Mouse (Mus musculus) stomach, embryonic 14.5 days (tissue): ENCODE measurements around the gene Uqcc2. TPM values are rescaled to one million over a fixed set of nuclear protein-coding genes. Genes with fewer than 3 reads are reported as not detected.

Experiments used
- ATAC-seq: fragments of 200-750 bp; cut with Nextera tagmentation; 2 replicates; pipeline ENCODE4 v1.8.0; 2017; ENCODE audit warnings: low read depth, moderate TSS enrichment; ENCODE audit not compliant: insufficient number of reproducible peaks, insufficient read depth, low FRiP score
- H3K27ac ChIP-seq: fragments of 300-500 bp; sonication (generic); 2 replicates; pipeline ENCODE4 v1.5.1; 2014; ENCODE audit warnings: mild to moderate bottlenecking, low read length, moderate library complexity, mixed read lengths
- H3K27me3 ChIP-seq: fragments of 300-500 bp; sonication (generic); 2 replicates; pipeline ENCODE4 v1.6.1; 2014; ENCODE audit warnings: low read length, control low read depth, mixed read lengths; ENCODE audit not compliant: control insufficient read depth, insufficient read depth
- H3K36me3 ChIP-seq: fragments of 300-500 bp; sonication (generic); 2 replicates; pipeline ENCODE4 v1.6.1; 2014; ENCODE audit warnings: mild to moderate bottlenecking, control low read depth, low read length, moderate library complexity, mixed read lengths; ENCODE audit not compliant: control insufficient read depth, insufficient read depth
- H3K4me1 ChIP-seq: fragments of 300-500 bp; sonication (generic); 2 replicates; pipeline ENCODE4 v1.6.1; 2014; ENCODE audit warnings: low read length, control low read depth, mixed read lengths; ENCODE audit not compliant: control insufficient read depth, insufficient read depth
- H3K4me2 ChIP-seq: fragments of 300-500 bp; sonication (generic); replicated peaks from 2 replicates; pipeline ENCODE4 v1.6.1; 2014; ENCODE audit warnings: low read depth, low read length, control low read depth
- H3K4me3 ChIP-seq: fragments of 300-500 bp; sonication (generic); 2 replicates; pipeline ENCODE4 v1.5.1; 2014; ENCODE audit warnings: low read depth, low read length, control low read depth
- H3K9ac ChIP-seq: fragments of 300-500 bp; sonication (generic); replicated peaks from 2 replicates; pipeline ENCODE4 v1.6.1; 2014; ENCODE audit warnings: low read depth, mild to moderate bottlenecking, control low read depth, low read length, moderate library complexity, mixed read lengths
- H3K9me3 ChIP-seq: fragments of 300-500 bp; sonication (generic); 2 replicates; pipeline ENCODE4 v1.6.1; 2016; ENCODE audit warnings: low read depth, low read length, control low read depth; ENCODE audit not compliant: control insufficient read depth
- WGBS: fragments of 180-500 bp; shearing (Covaris S2); extraction: QIAGEN DNeasy Blood & Tissue Kit; methylation state at CpG from one replicate; pipeline ENCODE4 v1.1.7; 2014; 5-methylcytosine and 5-hydroxymethylcytosine counted together
- polyA plus RNA-seq: library from polyadenylated mRNA; unstranded; fragments of >200 nt; fragmentation: Nextera tagmentation; extraction: Ambion mirVana; gene quantifications from 2 replicates; pipeline ENCODE4 v1.2.1, GENCODE M21; 2014

Uqcc2 gene
- polyA plus RNA-seq, 1 experiment from 2014 or later: 362 TPM

DNA sequence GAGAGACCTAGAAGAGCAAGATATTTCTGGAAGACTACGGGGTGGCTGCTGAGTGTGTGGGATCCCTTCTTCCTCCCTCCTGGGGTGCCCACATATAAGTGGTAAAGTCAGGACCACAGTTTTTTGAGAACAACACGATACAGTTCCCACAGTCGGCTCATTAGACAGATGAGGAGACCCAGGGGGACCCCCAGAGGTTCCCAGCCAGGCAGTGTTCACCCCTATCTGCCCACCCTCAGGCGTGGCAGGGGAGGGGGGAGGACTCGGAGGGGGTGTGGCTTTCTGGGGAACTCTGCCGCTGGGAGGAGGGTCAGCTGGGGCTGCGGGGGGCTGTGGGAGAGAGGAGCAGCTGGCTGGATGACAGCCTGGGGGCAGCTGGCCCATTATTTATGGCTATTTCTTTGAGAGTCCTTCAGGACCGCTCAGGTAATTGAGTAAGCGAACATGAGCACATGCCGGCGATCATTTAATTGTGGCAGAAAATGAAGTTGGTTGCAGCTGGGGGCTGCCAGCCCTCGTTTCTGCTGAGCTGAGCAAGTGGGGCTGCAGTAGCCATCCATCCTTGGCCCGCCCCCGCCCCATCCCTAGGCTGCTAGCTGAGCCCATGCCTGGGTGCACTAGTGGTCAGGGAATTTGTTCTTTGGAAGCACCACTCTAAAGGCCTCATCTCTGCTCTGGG, 41.6 kb upstream of the Uqcc2 start:
- no peaks in the 10 kb centered on the region for H3K36me3 ChIP-seq
- no peaks in the 10 kb centered on the region for H3K9me3 ChIP-seq
- peaks cover 13% of the 10 kb centered on the region; the same call in 1 of the 2 replicates for H3K4me1 ChIP-seq
- H3K9ac ChIP-seq: no peak overlapping the region
- no peak overlapping the region for H3K27ac ChIP-seq
- 0 out of 2 replicates have a peak, but pooled peaks have one; percentile 30 for ATAC-seq
- H3K4me2 ChIP-seq: peak overlapping the region; percentile 12; the same call in 1 of the 2 replicates
- WGBS: 22% methylated on average over 14 of the region's 14 CpGs
- no peak overlapping the region for H3K4me3 ChIP-seq
- no peaks in the 10 kb centered on the region for H3K27me3 ChIP-seq

- 75% methylated on average over 3 of the region's 3 CpGs for WGBS
- Histone ChIP-seq H3K4me1 (peaks cover 13% of the 10 kb centered on the region; the same call in 1 of the 2 replicates), H3K4me3 (no peak overlapping the region), H3K4me2 (no peak overlapping the region), H3K36me3 (no peaks in the 10 kb centered on the region), H3K9me3 (no peaks in the 10 kb centered on the region), H3K27ac (no peak overlapping the region), H3K27me3 (no peaks in the 10 kb centered on the region), H3K9ac (no peak overlapping the region)
- ATAC-seq: no peak
Measured at GRCm38 (mm10) chr17:27173715-27174114, 40.0 kb upstream of the Uqcc2 start.

DNA sequence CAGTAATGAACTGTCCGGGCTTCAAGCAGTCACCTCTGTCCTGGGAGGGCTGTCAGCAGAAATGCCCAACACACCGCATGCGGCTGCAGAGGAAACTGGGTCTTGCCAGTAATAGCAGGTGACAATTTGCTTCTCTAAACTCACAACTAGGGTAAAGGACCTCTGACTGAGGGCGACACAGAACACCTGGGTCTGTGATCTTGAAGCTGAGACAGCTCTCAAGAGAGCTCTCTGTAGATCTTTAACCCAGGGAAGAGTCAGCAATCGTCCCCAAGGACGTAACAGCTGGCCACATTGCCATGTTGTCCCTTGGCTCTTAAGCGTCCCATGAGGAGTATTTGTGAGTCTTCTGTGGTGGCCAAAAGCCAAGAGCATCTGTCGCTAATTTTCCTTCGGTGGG, 38.7 kb upstream of the Uqcc2 start:
- Histone ChIP-seq H3K4me2 (no peak overlapping the region), H3K36me3 (no peaks in the 10 kb centered on the region), H3K4me1 (peaks cover 13% of the 10 kb centered on the region; the same call in 1 of the 2 replicates), H3K9me3 (no peaks in the 10 kb centered on the region), H3K27me3 (no peaks in the 10 kb centered on the region), H3K4me3 (no peak overlapping the region), H3K27ac (no peak overlapping the region), H3K9ac (no peak overlapping the region)
- ATAC-seq: no peak
- 79% methylated on average over 9 of the region's 9 CpGs for WGBS

- 78% methylated on average over 5 of the region's 5 CpGs for WGBS
- Histone ChIP-seq H3K4me2 (no peak overlapping the region), H3K4me3 (no peak overlapping the region), H3K4me1 (peaks cover 13% of the 10 kb centered on the region; the same call in 1 of the 2 replicates), H3K36me3 (no peaks in the 10 kb centered on the region), H3K9ac (no peak overlapping the region), H3K9me3 (no peaks in the 10 kb centered on the region), H3K27ac (no peak overlapping the region), H3K27me3 (no peaks in the 10 kb centered on the region)
- ATAC-seq: no peak
Measured at GRCm38 (mm10) chr17:27171121-27171520, 37.4 kb upstream of the Uqcc2 start.

DNA sequence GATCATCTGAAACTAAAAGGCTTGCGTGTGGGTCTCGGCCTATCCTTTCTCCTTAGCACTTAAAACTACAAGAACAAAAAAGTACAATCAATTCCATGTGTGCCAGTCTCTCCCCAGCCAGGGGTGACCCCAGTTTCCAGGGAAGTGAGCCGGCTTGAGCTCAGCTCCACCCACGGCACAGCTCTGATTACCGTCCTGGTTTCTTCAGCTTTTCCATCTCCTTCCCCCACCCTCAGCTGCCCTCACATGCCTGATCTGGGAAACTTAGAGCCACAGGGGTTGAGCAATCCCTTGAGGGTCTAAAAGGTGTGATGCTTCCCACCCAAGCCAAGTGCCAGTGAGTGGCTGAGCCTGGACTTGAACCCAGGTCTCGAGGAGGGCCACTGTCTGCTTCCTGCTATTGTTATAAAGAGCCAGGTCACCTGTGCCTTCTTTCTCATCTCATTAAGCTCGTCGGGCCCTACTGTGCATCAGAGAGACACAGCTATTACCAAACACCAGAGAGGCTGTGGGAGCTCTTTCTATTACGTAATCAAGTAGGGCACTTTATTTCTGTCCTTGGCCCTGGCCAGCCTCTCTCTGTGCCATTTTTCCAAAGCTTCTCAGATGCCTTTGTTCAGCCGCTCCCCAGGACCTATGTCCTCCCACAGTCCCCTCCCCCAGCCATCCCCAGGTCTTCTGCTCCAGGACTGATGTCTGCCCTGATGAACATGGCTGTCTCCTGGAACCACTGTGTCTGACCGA, 36.4 kb upstream of the Uqcc2 start:
- Histone ChIP-seq H3K36me3 (no peaks in the 10 kb centered on the region), H3K4me3 (no peak overlapping the region), H3K9me3 (no peaks in the 10 kb centered on the region), H3K4me1 (peaks cover 4% of the 10 kb centered on the region; the same call in 1 of the 2 replicates), H3K27me3 (no peaks in the 10 kb centered on the region), H3K4me2 (no peak overlapping the region), H3K27ac (no peak overlapping the region), H3K9ac (no peak overlapping the region)
- no peak for ATAC-seq
- 73% methylated on average over 11 of the region's 11 CpGs for WGBS

DNA sequence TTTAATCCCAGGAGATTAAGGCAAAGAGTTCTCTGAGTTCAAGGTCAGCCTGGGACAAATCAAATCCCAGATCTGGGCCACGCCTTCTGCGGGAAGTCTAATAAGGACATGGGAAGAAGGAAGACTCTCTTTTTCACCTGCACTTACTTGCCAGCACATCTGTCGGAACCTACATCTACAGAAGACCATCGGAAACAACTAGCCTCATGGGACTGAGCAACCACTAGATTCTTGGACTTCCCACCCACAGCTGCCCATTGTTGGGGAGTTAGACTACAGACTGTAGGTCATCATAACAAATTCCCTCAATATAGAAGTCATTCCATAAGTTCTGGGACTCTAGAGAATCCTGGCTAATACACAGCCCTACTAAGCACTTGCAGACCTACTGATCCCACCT, 34.9 kb upstream of the Uqcc2 start:
- H3K27ac ChIP-seq: no peak overlapping the region
- no peaks in the 10 kb centered on the region for H3K36me3 ChIP-seq
- ATAC-seq: no peak
- no peaks in the 10 kb centered on the region for H3K9me3 ChIP-seq
- no peak overlapping the region for H3K4me3 ChIP-seq
- no peak overlapping the region for H3K4me2 ChIP-seq
- no peaks in the 10 kb centered on the region for H3K4me1 ChIP-seq
- no peaks in the 10 kb centered on the region for H3K27me3 ChIP-seq
- WGBS: 85% methylated on average over 4 of the region's 4 CpGs
- H3K9ac ChIP-seq: no peak overlapping the region

GRCm38 (mm10) chr17:27167545-27167944, 33.8 kb upstream of the Uqcc2 start, which contains the start of gene Ip6k3:
Gene Ip6k3 (minus strand): TSS chr17:27167795.
- Histone ChIP-seq H3K4me2 (no peak within 1 kb of the TSS), H3K27ac (no peak within 1 kb of the TSS), H3K27me3 (no peaks in the 10 kb centered on the region), H3K4me3 (no peak within 1 kb of the TSS), H3K9me3 (no peaks in the 10 kb centered on the region), H3K4me1 (no peaks in the 10 kb centered on the region), H3K9ac (no peak within 1 kb of the TSS), H3K36me3 (no peaks in the 10 kb centered on the region)
- ATAC-seq: no peak
- 44% methylated on average over 4 of the region's 4 CpGs for WGBS

DNA sequence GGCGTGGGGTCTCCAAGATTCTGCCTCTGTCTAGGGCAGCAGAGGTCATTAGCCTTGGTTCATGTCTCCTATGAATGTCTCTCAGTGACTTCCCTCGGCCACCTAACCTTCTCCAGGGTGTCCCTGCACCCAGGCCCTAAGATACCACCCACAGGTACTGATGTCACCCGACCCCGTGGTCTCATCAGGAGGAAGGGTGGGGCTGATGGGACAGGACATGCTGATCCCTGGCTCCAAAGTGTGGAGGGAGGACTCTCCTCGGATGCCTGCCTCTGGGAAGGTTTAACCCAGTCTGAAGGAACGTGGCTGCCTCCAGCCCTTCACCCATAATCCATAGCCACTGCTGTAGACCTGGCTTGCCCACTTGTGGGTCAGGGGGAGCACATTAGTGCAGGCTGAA, 33.2 kb upstream of the Uqcc2 start:
- Histone ChIP-seq H3K9me3 (no peaks in the 10 kb centered on the region), H3K4me2 (no peak overlapping the region), H3K4me3 (no peak overlapping the region), H3K27me3 (no peaks in the 10 kb centered on the region), H3K27ac (no peak overlapping the region), H3K36me3 (no peaks in the 10 kb centered on the region), H3K9ac (no peak overlapping the region), H3K4me1 (no peaks in the 10 kb centered on the region)
- WGBS: 77% methylated on average over 6 of the region's 6 CpGs
- no peak for ATAC-seq
